In the genomic region with DNA sequence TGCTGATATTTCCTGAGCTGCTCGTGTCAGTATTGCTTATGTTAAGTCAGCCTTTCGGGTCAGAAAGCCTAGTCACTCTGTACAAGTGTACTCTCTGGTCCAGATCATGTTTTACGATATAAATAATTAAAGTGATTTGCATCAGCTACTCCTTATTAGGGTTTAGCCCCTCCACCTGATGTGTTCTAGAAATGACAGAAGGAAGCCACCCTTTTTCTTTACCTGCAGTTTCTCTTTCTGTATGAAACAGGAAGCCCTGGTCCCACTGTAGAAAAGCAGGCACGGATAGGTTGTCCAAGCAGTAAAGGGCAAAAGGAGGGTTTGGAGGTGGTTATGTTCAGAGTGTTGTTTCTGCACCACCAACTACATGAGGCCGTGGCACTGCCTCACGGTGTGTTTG, we compare ENCODE assay signal across 8 mouse cellular contexts. TPM values are rescaled to one million over a fixed set of nuclear protein-coding genes. Genes with fewer than 3 reads are reported as not detected.
DNase-seq lines count a peak whose midpoint lies in the region; ATAC-seq and TF ChIP-seq lines count a peak whose summit lies in the region.

No protein-coding gene starts in this region.

- H3K4me3 ChIP-seq in gastrocnemius, adult 2 months, result peak overlapping the region; percentile 100
- H3K4me3 ChIP-seq in forebrain, embryonic 16.5 days (replicated peaks; ENCODE audit: low read length), result peak overlapping the region; percentile 77
- H3K4me3 ChIP-seq in liver, embryonic 16.5 days (ENCODE audit: low read depth, low read length), result peak overlapping the region; percentile 93

- ATAC-seq in forebrain, embryonic 16.5 days, result no peak
- no peak for ATAC-seq in liver, embryonic 16.5 days (ENCODE audit: low read depth)

- no peak for TF ChIP-seq CTCF in gastrocnemius, adult 2 months (IDR thresholded peaks at IDR 0.05)

- DNase-seq in gastrocnemius, adult 2 months, result no peak
- no peak for DNase-seq in gastrocnemius, adult 8-10 months (ENCODE audit: low spot score in 2 of 2)
- DNase-seq in CD4-positive helper T cell, adult 2 months (ENCODE audit: low read depth, low spot score), result peak; percentile 14
- no peak for DNase-seq in B cell, adult 2 months
- DNase-seq in cerebellum, postnatal 36 days, result no peak
- DNase-seq in embryo, embryonic 9.5 days (ENCODE audit: extremely low spot score), result no peak

- peak overlapping the region; percentile 95 for H3K4me2 ChIP-seq in forebrain, embryonic 16.5 days (ENCODE audit: low read length)
- H3K4me2 ChIP-seq in liver, embryonic 16.5 days (ENCODE audit: low read depth, low read length), result peak overlapping the region; percentile 87

- intact Hi-C loops in gastrocnemius, adult 2 months (cut with DNase I), result no loop called here

- peaks cover 9% of the 10 kb centered on the region for H3K4me1 ChIP-seq in forebrain, embryonic 16.5 days (replicated peaks; ENCODE audit: control insufficient read depth, insufficient read depth, low read length)
- H3K4me1 ChIP-seq in liver, embryonic 16.5 days (ENCODE audit: control insufficient read depth, low read depth, low read length), result peaks cover 34% of the 10 kb centered on the region

- 82% methylated on average over 6 of the region's 6 CpGs for WGBS in forebrain, embryonic 16.5 days
- 34% methylated on average over 6 of the region's 6 CpGs for WGBS in liver, embryonic 16.5 days (ENCODE audit: insufficient replicate concordance)

- no peaks in the 10 kb centered on the region for H3K27me3 ChIP-seq in forebrain, embryonic 16.5 days (replicated peaks; ENCODE audit: control insufficient read depth, insufficient read depth, low read length)
- H3K27me3 ChIP-seq in liver, embryonic 16.5 days (ENCODE audit: control insufficient read depth, insufficient read depth, low read depth, low read length), result no peaks in the 10 kb centered on the region

- no peak overlapping the region for H3K27ac ChIP-seq in gastrocnemius, adult 2 months
- no peak overlapping the region for H3K27ac ChIP-seq in forebrain, embryonic 16.5 days (ENCODE audit: low read length)
- peak overlapping the region; percentile 98 for H3K27ac ChIP-seq in liver, embryonic 16.5 days (ENCODE audit: low read length)

- H3K9me3 ChIP-seq in forebrain, embryonic 16.5 days (ENCODE audit: control insufficient read depth, low read length), result no peaks in the 10 kb centered on the region
- no peaks in the 10 kb centered on the region for H3K9me3 ChIP-seq in liver, embryonic 16.5 days (replicated peaks; ENCODE audit: control insufficient read depth, low read length)

- H3K9ac ChIP-seq in forebrain, embryonic 16.5 days (replicated peaks; ENCODE audit: low read depth, low read length), result no peak overlapping the region
- H3K9ac ChIP-seq in liver, embryonic 16.5 days (ENCODE audit: low read depth, low read length), result peak overlapping the region; percentile 92

- H3K36me3 ChIP-seq in forebrain, embryonic 16.5 days (ENCODE audit: control insufficient read depth, insufficient read depth), result peaks cover 11% of the 10 kb centered on the region; the same call in 1 of the 2 replicates
- peaks cover 33% of the 10 kb centered on the region for H3K36me3 ChIP-seq in liver, embryonic 16.5 days (ENCODE audit: control insufficient read depth, insufficient read depth)

RNA-seq across cellular contexts. Expression of a gene that starts 1.5 kb away (rescaled TPM):
- 10 to 100 TPM; 11.9 to 15.7 TPM for total RNA-seq in gastrocnemius, adult 2 months (2021)
- total RNA-seq in gastrocnemius, adult 8-10 months (2022), result 10 to 100 TPM; 12.9 to 16.0 (median 15.0) TPM
- polyA plus RNA-seq in forebrain, embryonic 16.5 days (2015; fragmentation: Nextera tagmentation; extraction: Ambion mirVana), result 12.1 and 14.9 TPM in 2 replicates
- polyA plus RNA-seq in liver, embryonic 16.5 days (2015; fragmentation: Nextera tagmentation; extraction: Ambion mirVana), result 8.5 and 10.1 TPM in 2 replicates

RNA-seq across cellular contexts. Expression of a gene that starts 47.1 kb away (rescaled TPM):
- total RNA-seq in gastrocnemius, adult 2 months (2021), result 10 to 100 TPM in 1 of 2 experiments, 1 to 10 TPM in 1; 9.4 to 11.4 TPM
- total RNA-seq in gastrocnemius, adult 8-10 months (2022), result 10 to 100 TPM; 10.4 to 15.0 (median 12.0) TPM
- 50.3 and 51.2 TPM in 2 replicates for polyA plus RNA-seq in forebrain, embryonic 16.5 days (2015; fragmentation: Nextera tagmentation; extraction: Ambion mirVana)
- polyA plus RNA-seq in liver, embryonic 16.5 days (2015; fragmentation: Nextera tagmentation; extraction: Ambion mirVana), result 10.6 and 12.5 TPM in 2 replicates

RNA-seq across cellular contexts. Expression of a gene that starts 47.6 kb away (rescaled TPM):
- 10 to 100 TPM; 18.4 to 23.0 TPM for total RNA-seq in gastrocnemius, adult 2 months (2021)
- 10 to 100 TPM; 23.7 to 31.3 (median 25.2) TPM for total RNA-seq in gastrocnemius, adult 8-10 months (2022)
- 65.1 and 75.2 TPM in 2 replicates for polyA plus RNA-seq in forebrain, embryonic 16.5 days (2015; fragmentation: Nextera tagmentation; extraction: Ambion mirVana)
- 8.3 and 11.1 TPM in 2 replicates for polyA plus RNA-seq in liver, embryonic 16.5 days (2015; fragmentation: Nextera tagmentation; extraction: Ambion mirVana)

RNA-seq across cellular contexts. Expression of a gene that starts 58.6 kb away (rescaled TPM):
- under 1 TPM; 0.31 to 0.46 TPM for total RNA-seq in gastrocnemius, adult 2 months (2021)
- under 1 TPM; 0.19 to 0.54 (median 0.40) TPM for total RNA-seq in gastrocnemius, adult 8-10 months (2022)
- 8.3 and 11.0 TPM in 2 replicates for polyA plus RNA-seq in forebrain, embryonic 16.5 days (2015; fragmentation: Nextera tagmentation; extraction: Ambion mirVana)
- 0.02 TPM in 1 of 2 replicates, not detected in the other for polyA plus RNA-seq in liver, embryonic 16.5 days (2015; fragmentation: Nextera tagmentation; extraction: Ambion mirVana)
